Mouse (Mus musculus): ENCODE measurements around the gene Deup1.

GRCm38 (mm10) chr9:15578946-15579345 lies 48.8 kb downstream of the Deup1 start:
- no peak for TF ChIP-seq E2F4 (IDR thresholded peaks at IDR 0.05; ENCODE audit: insufficient read depth)
- TF ChIP-seq TCF3 (IDR thresholded peaks at IDR 0.05; ENCODE audit: insufficient read length, low read depth), result no peak
